Mouse (Mus musculus) MEL (cell line): Measurements from ENCODE around the gene Pdzd2. TPM values are rescaled to one million over a fixed set of nuclear protein-coding genes. Genes with fewer than 3 reads are reported as not detected.

Experiments used
- DNase-seq: peaks from one replicate; pipeline ENCODE4 v3.0.0; 2011; ENCODE audit warnings: low read depth, low spot score
- H3K27ac ChIP-seq: 2 replicates; pipeline ENCODE4 v1.5.1; 2012; ENCODE audit warnings: low read depth, mild to moderate bottlenecking, control low read depth, low read length, moderate library complexity; ENCODE audit not compliant: control insufficient read depth
- H3K27me3 ChIP-seq, 2 experiments: fragments of 150-350 bp in 1 of 2; sonication (generic) in 1 of 2; 2 replicates each; pipeline ENCODE4 v1.6.1; 2012; ENCODE audit warnings: low read length in 2 of 2, mild to moderate bottlenecking in 2 of 2, improper control_type of control experiment in 1 of 2, moderate library complexity in 1 of 2; ENCODE audit not compliant: insufficient read depth in 2 of 2, control insufficient read depth in 1 of 2
- H3K36me3 ChIP-seq, 2 experiments: 2 replicates each; pipeline ENCODE4 v1.6.1; 2012 to 2014; ENCODE audit warnings: low read length in 2 of 2, improper control_type of control experiment in 1 of 2, inconsistent platforms in 1 of 2, mild to moderate bottlenecking in 1 of 2; ENCODE audit not compliant: insufficient read depth in 2 of 2, control insufficient read depth in 1 of 2
- H3K4me1 ChIP-seq, 2 experiments: fragments of 150-350 bp in 1 of 2; sonication (generic) in 1 of 2; 2 replicates each; pipeline ENCODE4 v1.6.1; 2012; ENCODE audit warnings: low read length in 2 of 2, improper control_type of control experiment in 1 of 2, mild to moderate bottlenecking in 1 of 2; ENCODE audit not compliant: insufficient read depth in 2 of 2, control insufficient read depth in 1 of 2
- H3K4me3 ChIP-seq, 2 experiments: fragments of 150-350 bp in 1 of 2; sonication (generic) in 1 of 2; 2 replicates each; pipeline ENCODE4 v1.5.1; 2012; ENCODE audit warnings: low read depth in 2 of 2, low read length in 2 of 2, mild to moderate bottlenecking in 2 of 2, moderate library complexity in 2 of 2, control low read depth in 1 of 2, improper control_type of control experiment in 1 of 2; ENCODE audit not compliant: control insufficient read depth in 1 of 2, insufficient read depth in 1 of 2
- H3K79me2 ChIP-seq: 2 replicates; pipeline ENCODE4 v1.6.1; 2012; ENCODE audit warnings: mild to moderate bottlenecking, low read length, moderate library complexity; ENCODE audit not compliant: control insufficient read depth, poor library complexity, insufficient read depth
- H3K9ac ChIP-seq: 2 replicates; pipeline ENCODE4 v1.6.1; 2012; ENCODE audit warnings: low read depth, mild to moderate bottlenecking, control low read depth, low read length, moderate library complexity; ENCODE audit not compliant: control insufficient read depth, poor library complexity, severe bottlenecking
- H3K9me3 ChIP-seq: fragments of 150-350 bp; sonication (generic); replicated peaks from 2 replicates; pipeline ENCODE4 v1.6.1; 2012; ENCODE audit warnings: mild to moderate bottlenecking, low read length, improper control_type of control experiment, moderate library complexity; ENCODE audit not compliant: insufficient read depth
- CHD2 ChIP-seq: IDR thresholded peaks from 2 replicates; pipeline ENCODE4 v1.6.1; 2011; ENCODE audit warnings: low read length, improper control_type of control experiment
- CTCF ChIP-seq, 3 experiments: IDR thresholded peaks in 2 of 3; conservative IDR thresholded peaks in 1 of 3; 2 replicates each; pipeline ENCODE4 v1.5.1; 2011 to 2012; ENCODE audit warnings: low read length in 3 of 3, low read depth in 2 of 3, mild to moderate bottlenecking in 2 of 3, improper control_type of control experiment in 1 of 3, inconsistent platforms in 1 of 3, mixed read lengths in 1 of 3, moderate library complexity in 1 of 3; ENCODE audit not compliant: control insufficient read depth in 1 of 3, insufficient read depth in 1 of 3, poor library complexity in 1 of 3, severe bottlenecking in 1 of 3
- E2F4 ChIP-seq: IDR thresholded peaks from 2 replicates; pipeline ENCODE4 v1.6.1; 2011; ENCODE audit warnings: low read depth, low read length, improper control_type of control experiment, borderline replicate concordance
- ELF1 ChIP-seq: IDR thresholded peaks from 2 replicates; pipeline ENCODE4 v1.6.1; 2014; ENCODE audit warnings: low read depth, mild to moderate bottlenecking, inconsistent platforms, low read length, improper control_type of control experiment, moderate library complexity
- EP300 ChIP-seq, 2 experiments: IDR thresholded peaks; 2 replicates each; pipeline ENCODE4 v1.6.1; 2011; ENCODE audit warnings: improper control_type of control experiment in 2 of 2, low read length in 2 of 2, low read depth in 1 of 2, mild to moderate bottlenecking in 1 of 2
- ETS1 ChIP-seq: IDR thresholded peaks from 2 replicates; pipeline ENCODE4 v1.6.1; 2012; ENCODE audit warnings: low read depth, mild to moderate bottlenecking, inconsistent platforms, low read length, improper control_type of control experiment, moderate library complexity
- GATA1 ChIP-seq: IDR thresholded peaks from 2 replicates; pipeline ENCODE4 v1.6.1; 2011; ENCODE audit warnings: low read depth, low read length, improper control_type of control experiment
- KAT2A ChIP-seq: conservative IDR thresholded peaks from 2 replicates; pipeline ENCODE4 v1.6.1; 2012; ENCODE audit warnings: low read depth, low read length, improper control_type of control experiment, inconsistent platforms
- POLR2AphosphoS2 ChIP-seq: IDR thresholded peaks from 2 replicates; pipeline ENCODE4 v1.6.1; 2011; ENCODE audit warnings: low read length, improper control_type of control experiment
- POLR2AphosphoS5 ChIP-seq: IDR thresholded peaks from 2 replicates; pipeline ENCODE4 v1.6.1; 2012; ENCODE audit warnings: low read depth, borderline replicate concordance, mild to moderate bottlenecking, inconsistent platforms, low read length, moderate library complexity, mixed read lengths
- RCOR1 ChIP-seq: IDR thresholded peaks from 2 replicates; pipeline ENCODE4 v1.6.1; 2012; ENCODE audit warnings: low read depth, mild to moderate bottlenecking, inconsistent platforms, low read length, improper control_type of control experiment
- TAL1 ChIP-seq: IDR thresholded peaks from 2 replicates; pipeline ENCODE4 v1.6.1; 2012; ENCODE audit warnings: mild to moderate bottlenecking, inconsistent platforms, low read length, moderate library complexity, mixed read lengths
- TCF12 ChIP-seq: IDR thresholded peaks from 2 replicates; pipeline ENCODE4 v1.6.1; 2014; ENCODE audit warnings: low read depth, mild to moderate bottlenecking, inconsistent platforms, low read length, improper control_type of control experiment, moderate library complexity
- USF2 ChIP-seq, 2 experiments: IDR thresholded peaks; 2 replicates each; pipeline ENCODE4 v1.6.1; 2011 to 2012; ENCODE audit warnings: improper control_type of control experiment in 2 of 2, low read length in 2 of 2, borderline replicate concordance in 1 of 2, inconsistent platforms in 1 of 2, low read depth in 1 of 2, mild to moderate bottlenecking in 1 of 2; ENCODE audit not compliant: insufficient read depth in 1 of 2
- ZMIZ1 ChIP-seq: IDR thresholded peaks from 2 replicates; pipeline ENCODE4 v1.6.1; 2012; ENCODE audit warnings: low read depth, mild to moderate bottlenecking, inconsistent platforms, low read length, improper control_type of control experiment, moderate library complexity
- polyA plus RNA-seq, 2 experiments: library from polyadenylated mRNA; stranded (reverse) in 1 of 2; unstranded in 1 of 2; fragments of >175 nt in 1 of 2; fragments of >200 nt in 1 of 2; gene quantifications; 2 replicates each; pipeline versions ENCODE4 v1.2.1 to v1.2.4; 2012; ENCODE audit warnings: low replicate concordance in 2 of 2, low read depth in 1 of 2; ENCODE audit not compliant: insufficient read length in 2 of 2, insufficient read depth in 1 of 2, missing spikeins in 1 of 2
- total RNA-seq: library from RNA; depleted of rRNA; stranded (reverse); fragments of 300-350 nt; gene quantifications from 2 replicates; pipeline ENCODE4 v1.2.3, GENCODE M21; 2012

Gene Pdzd2
- total and polyA plus RNA-seq, 3 experiments, result 0.15 to 0.33 TPM; not detected in 1

DNA sequence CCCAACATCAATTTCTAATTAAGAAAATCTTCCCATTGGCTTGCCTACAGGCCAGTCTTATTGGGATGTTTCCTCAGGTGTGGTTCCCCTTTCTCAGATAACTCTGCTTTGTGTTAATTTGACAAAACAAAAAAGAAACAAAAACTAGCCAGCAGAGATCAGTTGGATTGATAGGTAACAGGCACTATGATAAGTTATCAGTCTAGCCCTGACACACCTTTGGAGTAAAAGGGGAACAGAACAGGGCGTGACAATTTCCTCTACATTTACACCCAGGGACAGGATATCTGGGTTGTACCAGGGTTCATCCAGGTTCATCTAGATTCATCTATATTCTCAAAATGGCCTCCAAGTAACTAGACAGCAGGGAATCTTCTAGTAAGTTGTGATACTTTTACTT lies 18.0 kb upstream of the Pdzd2 start (continued):
- peak; percentile 81 for TF ChIP-seq GATA1
- TF ChIP-seq POLR2AphosphoS5, result no peak
- TF ChIP-seq TAL1, result no peak
- TF ChIP-seq ETS1, result peak; percentile 52; the same call in 1 of the 2 replicates
- no peak for TF ChIP-seq KAT2A
- TF ChIP-seq USF2 (IDR thresholded peaks at IDR 0.05; ENCODE audit: borderline replicate concordance in 1 of 2, insufficient read depth in 1 of 2, low read depth in 1 of 2, low read length in 2 of 2), result no peak
- TF ChIP-seq TCF12, result peak; percentile 44; the same call in 1 of the 2 replicates
- no peak for TF ChIP-seq CTCF (IDR thresholded peaks at IDR 0.05 in 2 of 3, conservative IDR thresholded peaks at IDR 0.05 in 1 of 3; ENCODE audit: control insufficient read depth in 1 of 3, insufficient read depth in 1 of 3, low read depth in 2 of 3, low read length in 3 of 3, poor library complexity in 1 of 3, severe bottlenecking in 1 of 3)
- no peak for TF ChIP-seq CHD2
- TF ChIP-seq POLR2AphosphoS2, result no peak
- TF ChIP-seq ZMIZ1, result no peak

DNA sequence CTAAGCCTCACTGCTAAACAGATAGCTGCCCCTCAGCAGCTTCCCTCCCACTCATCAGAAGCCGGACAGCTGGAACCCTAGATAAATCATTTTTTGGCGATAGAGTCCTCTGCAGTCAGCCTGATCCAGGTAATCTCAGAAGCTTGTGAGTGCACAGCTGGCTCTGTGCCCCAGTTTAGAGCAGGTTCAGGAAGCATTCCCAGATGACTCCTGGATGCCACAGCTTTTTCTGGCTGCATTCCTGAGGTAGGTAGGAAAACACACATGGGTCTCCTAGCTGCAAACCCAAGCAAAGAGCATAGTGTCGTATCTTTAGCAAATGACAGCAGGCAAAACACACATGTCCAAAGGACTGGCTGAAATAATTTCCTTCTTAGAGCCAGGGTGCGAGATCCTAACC lies 13.5 kb upstream of the Pdzd2 start:
- Histone ChIP-seq H3K27me3 (no peaks in the 10 kb centered on the region; a peak in 1 of 4 replicates), H3K4me1 (peaks cover 8 to 20% of the 10 kb centered on the region in 2 experiments), H3K36me3 (peaks cover 0 to 5% of the 10 kb centered on the region in 2 experiments; a peak in 2 of 4 replicates), H3K79me2 (no peaks in the 10 kb centered on the region), H3K4me3 (no peak overlapping the region), H3K9me3 (no peaks in the 10 kb centered on the region), H3K27ac (no peak overlapping the region), H3K9ac (no peak overlapping the region)
- DNase-seq, result no peak
- no peak for TF ChIP-seq ELF1
- peak; percentile 7; the same call in 1 of the 2 replicates for TF ChIP-seq RCOR1
- peak; percentile 61; the same call in 1 of the 2 replicates for TF ChIP-seq TCF12
- peak; percentile 41 to 64; a peak in 3 of 4 replicates for TF ChIP-seq EP300 (IDR thresholded peaks at IDR 0.05; ENCODE audit: low read depth in 1 of 2, low read length in 2 of 2)
- TF ChIP-seq GATA1, result peak; percentile 41; the same call in 1 of the 2 replicates

DNA sequence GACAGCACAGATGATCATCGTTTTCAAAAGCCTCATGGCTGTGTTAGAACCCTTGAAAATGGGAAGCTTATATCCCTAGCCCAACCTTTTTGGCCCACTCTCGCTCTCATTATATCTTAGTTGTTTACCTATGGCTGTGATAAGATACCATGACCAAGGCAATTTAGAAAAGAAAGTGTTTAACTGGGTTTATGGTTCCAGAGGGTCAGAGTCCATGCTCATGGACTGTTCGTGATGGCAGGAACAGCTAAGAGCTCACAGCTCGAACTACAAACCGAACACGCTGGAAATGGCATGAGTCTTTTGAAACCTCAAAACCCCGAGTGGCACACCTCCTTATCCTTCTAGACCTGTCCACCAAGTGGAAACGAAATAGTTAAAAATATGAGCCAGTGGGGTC lies 11.2 kb upstream of the Pdzd2 start:
- Histone ChIP-seq H3K36me3 (peaks cover 0 to 2% of the 10 kb centered on the region in 2 experiments; a peak in 1 of 4 replicates), H3K79me2 (no peaks in the 10 kb centered on the region), H3K4me1 (peaks cover 2 to 15% of the 10 kb centered on the region in 2 experiments), H3K9me3 (no peaks in the 10 kb centered on the region), H3K27ac (no peak overlapping the region), H3K27me3 (no peaks in the 10 kb centered on the region; a peak in 1 of 4 replicates), H3K4me3 (no peak overlapping the region), H3K9ac (no peak overlapping the region)
- DNase-seq, result no peak
- no peak for TF ChIP-seq E2F4
